Mouse (Mus musculus) liver, embryonic 11.5 days (tissue): ENCODE measurements around the gene Tpcn2. TPM values are rescaled to one million over a fixed set of nuclear protein-coding genes. Genes with fewer than 3 reads are reported as not detected.
A peak's percentile ranks its signal among the peaks of the same experiment; 100 is the strongest.

Source experiments
- ATAC-seq: fragments of 200-750 bp; cut with Nextera tagmentation; replicated peaks from 2 replicates; pipeline ENCODE4 v1.8.0; 2017; ENCODE audit warnings: moderate number of reproducible peaks, mild to moderate bottlenecking, moderate TSS enrichment, moderate library complexity; ENCODE audit not compliant: low FRiP score
- DNase-seq: peaks from one replicate; pipeline ENCODE4 v3.0.0-alpha.2; 2017; ENCODE audit warnings: low spot score
- H3K27ac ChIP-seq: fragments of 300-500 bp; sonication (generic); 2 replicates; pipeline ENCODE4 v1.5.1; 2014; ENCODE audit warnings: mild to moderate bottlenecking, low read depth, low read length, control low read depth
- H3K27me3 ChIP-seq: fragments of 300-500 bp; sonication (generic); replicated peaks from 2 replicates; pipeline ENCODE4 v1.6.1; 2014; ENCODE audit warnings: low read length, mixed read lengths; ENCODE audit not compliant: control insufficient read depth, insufficient read depth
- H3K36me3 ChIP-seq: fragments of 300-500 bp; sonication (generic); 2 replicates; pipeline ENCODE4 v1.6.1; 2014; ENCODE audit warnings: mild to moderate bottlenecking, low read length, moderate library complexity, mixed read lengths; ENCODE audit not compliant: control insufficient read depth, insufficient read depth
- H3K4me1 ChIP-seq: fragments of 300-500 bp; sonication (generic); replicated peaks from 2 replicates; pipeline ENCODE4 v1.6.1; 2014; ENCODE audit warnings: low read length, mixed read lengths; ENCODE audit not compliant: control insufficient read depth, insufficient read depth
- H3K4me2 ChIP-seq: fragments of 300-500 bp; sonication (generic); 2 replicates; pipeline ENCODE4 v1.6.1; 2014; ENCODE audit warnings: mild to moderate bottlenecking, control low read depth, moderate library complexity
- H3K4me3 ChIP-seq: fragments of 300-500 bp; sonication (generic); 2 replicates; pipeline ENCODE4 v1.5.1; 2014; ENCODE audit warnings: low read depth, low read length, control low read depth
- H3K9ac ChIP-seq: fragments of 300-500 bp; sonication (generic); 2 replicates; pipeline ENCODE4 v1.6.1; 2014; ENCODE audit warnings: low read depth, low read length, control low read depth
- H3K9me3 ChIP-seq: fragments of 300-500 bp; sonication (generic); 2 replicates; pipeline ENCODE4 v1.6.1; 2016; ENCODE audit warnings: low read length, inconsistent platforms, mixed read lengths; ENCODE audit not compliant: control insufficient read depth
- WGBS: fragments of 180-500 bp; shearing (Covaris S2); extraction: QIAGEN DNeasy Blood & Tissue Kit; methylation state at CpG from one replicate; pipeline ENCODE4 v1.1.7; 2014; 5-methylcytosine and 5-hydroxymethylcytosine counted together
- polyA plus RNA-seq: library from polyadenylated mRNA; unstranded; fragments of >200 nt; fragmentation: Nextera tagmentation; extraction: Ambion mirVana; gene quantifications from 2 replicates; pipeline ENCODE4 v1.2.1, GENCODE M21; 2014

Tpcn2 gene
- polyA plus RNA-seq, 1 experiment from 2014 or later = 2.4 TPM

DNA sequence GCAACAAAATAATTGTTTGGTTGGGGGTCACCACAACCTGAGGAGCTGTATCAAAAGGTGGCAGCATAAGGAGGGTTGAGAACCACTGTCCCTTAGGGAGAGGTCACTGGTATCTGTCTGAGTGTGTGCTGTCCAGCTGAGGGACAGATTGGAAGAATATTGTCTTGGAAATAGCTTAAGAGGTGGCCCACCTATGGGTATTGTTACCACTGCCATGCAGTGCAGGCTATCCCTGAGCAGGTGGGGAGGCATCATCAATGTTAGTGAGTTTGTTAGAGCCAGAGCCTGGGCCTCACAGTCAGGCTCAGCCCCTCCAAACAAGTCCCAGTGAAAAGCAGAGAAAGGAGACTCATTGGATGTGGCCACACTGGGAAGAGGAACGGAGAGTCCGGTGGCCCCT, 8.0 kb upstream of the Tpcn2 start:
- Histone ChIP-seq H3K4me1 (no peaks in the 10 kb centered on the region), H3K27ac (no peak overlapping the region), H3K9me3 (no peaks in the 10 kb centered on the region), H3K36me3 (no peaks in the 10 kb centered on the region), H3K9ac (no peak overlapping the region), H3K27me3 (0 out of 2 replicates have a peak, but pooled peaks cover 2% of the 10 kb centered on the region), H3K4me3 (no peak overlapping the region), H3K4me2 (no peak overlapping the region)
- WGBS = 75% methylated on average over 2 of the region's 2 CpGs
- DNase-seq = no peak
- no peak for ATAC-seq

DNA sequence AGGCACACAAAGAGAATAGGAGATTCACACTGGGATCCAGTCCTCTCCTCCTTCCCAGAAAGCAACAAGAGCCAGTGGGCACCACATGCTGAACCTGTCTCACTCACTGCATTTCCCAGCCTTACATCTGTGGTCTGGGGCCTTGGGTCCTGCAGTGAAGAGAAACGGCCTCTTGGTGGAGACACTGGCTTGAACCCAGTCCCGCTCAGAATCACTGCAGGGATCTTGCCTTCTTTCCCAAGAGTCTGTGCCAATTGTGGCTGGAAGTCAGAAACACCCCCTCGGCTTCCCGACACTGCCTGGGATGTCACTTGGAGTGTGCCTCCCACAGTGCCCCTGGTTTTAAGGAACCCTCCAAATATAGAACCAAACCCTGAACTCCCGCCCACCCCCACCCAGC, 5.5 kb upstream of the Tpcn2 start:
- H3K36me3 ChIP-seq = no peaks in the 10 kb centered on the region
- WGBS = 26% methylated on average over 5 of the region's 5 CpGs

GRCm38 (mm10) chr7:145287410-145287809, 3.6 kb upstream of the Tpcn2 start:
- H3K9ac ChIP-seq = no peak overlapping the region
- 55% methylated on average over 6 of the region's 6 CpGs for WGBS
- no peak overlapping the region for H3K4me3 ChIP-seq
- H3K4me1 ChIP-seq = peaks cover 10% of the 10 kb centered on the region
- ATAC-seq (no peak), DNase-seq (no peak)
- no peaks in the 10 kb centered on the region for H3K9me3 ChIP-seq
- H3K36me3 ChIP-seq = no peaks in the 10 kb centered on the region
- no peaks in the 10 kb centered on the region for H3K27me3 ChIP-seq
- H3K4me2 ChIP-seq = no peak overlapping the region
- no peak overlapping the region for H3K27ac ChIP-seq

More for the DNA sequence above, 5.5 kb upstream of the Tpcn2 start:
- H3K27ac ChIP-seq = no peak overlapping the region
- no peak overlapping the region for H3K4me3 ChIP-seq
- DNase-seq = no peak
- no peaks in the 10 kb centered on the region for H3K9me3 ChIP-seq
- no peaks in the 10 kb centered on the region for H3K27me3 ChIP-seq
- H3K9ac ChIP-seq = no peak overlapping the region
- no peak for ATAC-seq
- H3K4me1 ChIP-seq = no peaks in the 10 kb centered on the region
- no peak overlapping the region for H3K4me2 ChIP-seq

DNA sequence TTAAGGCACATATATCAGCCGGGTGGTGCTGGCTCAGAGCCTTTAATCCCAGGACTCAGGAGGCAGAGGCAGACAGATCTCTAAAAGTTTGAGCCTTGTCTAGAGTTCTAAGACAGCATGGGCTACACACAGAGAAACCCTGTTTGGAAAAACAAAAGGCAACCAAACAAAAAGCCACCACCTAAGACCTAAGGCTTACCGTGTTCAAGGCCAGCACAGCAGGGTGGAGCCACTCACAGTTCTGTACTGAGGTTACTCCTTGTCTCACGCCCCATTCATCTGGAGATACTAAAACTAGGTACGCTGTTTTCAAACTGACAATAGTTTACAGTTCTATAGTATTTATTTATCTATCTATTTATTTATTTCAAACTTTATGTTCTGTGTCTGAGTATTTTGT, 1.7 kb upstream of the Tpcn2 start:
- Histone ChIP-seq H3K9ac (no peak overlapping the region), H3K27ac (no peak overlapping the region), H3K4me3 (no peak overlapping the region), H3K4me1 (peaks cover 17% of the 10 kb centered on the region), H3K27me3 (no peaks in the 10 kb centered on the region), H3K4me2 (no peak overlapping the region), H3K9me3 (no peaks in the 10 kb centered on the region), H3K36me3 (no peaks in the 10 kb centered on the region)
- WGBS = 79% methylated on average over 4 of the region's 4 CpGs
- ATAC-seq (no peak), DNase-seq (no peak)

GRCm38 (mm10) chr7:145284293-145284692, 482 bp upstream of the Tpcn2 start:
- H3K4me3 ChIP-seq = no peak overlapping the region
- ATAC-seq (no peak), DNase-seq (no peak)
- no peaks in the 10 kb centered on the region for H3K27me3 ChIP-seq
- WGBS = 61% methylated on average over 3 of the region's 3 CpGs
- H3K9ac ChIP-seq = no peak overlapping the region
- H3K36me3 ChIP-seq = peaks cover 6% of the 10 kb centered on the region
- H3K4me1 ChIP-seq = peaks cover 17% of the 10 kb centered on the region
- H3K4me2 ChIP-seq = peak overlapping the region; percentile 20; the same call in 1 of the 2 replicates
- no peaks in the 10 kb centered on the region for H3K9me3 ChIP-seq
- H3K27ac ChIP-seq = no peak overlapping the region

DNA sequence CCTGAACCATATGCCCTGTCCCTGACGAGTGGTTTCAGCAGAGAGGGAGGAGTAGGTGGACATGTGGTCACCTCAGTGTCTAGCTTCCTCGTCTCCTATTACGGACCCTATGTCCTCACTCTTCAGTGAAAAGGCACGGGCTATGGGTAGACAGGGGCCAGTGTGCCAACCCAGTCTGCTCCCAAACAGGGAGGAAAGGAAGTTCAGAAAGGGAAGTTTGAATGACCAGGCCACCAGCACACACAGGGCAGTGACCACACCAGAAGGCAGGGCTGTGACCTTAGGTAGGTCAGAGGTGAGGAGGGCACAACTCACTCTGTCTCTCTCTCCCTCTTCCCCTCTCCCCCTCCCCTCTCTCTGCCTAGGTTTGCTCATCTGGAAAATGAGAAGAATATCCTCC, 770 bp downstream of the Tpcn2 start:
- 34% methylated on average over 4 of the region's 4 CpGs for WGBS

DNA sequence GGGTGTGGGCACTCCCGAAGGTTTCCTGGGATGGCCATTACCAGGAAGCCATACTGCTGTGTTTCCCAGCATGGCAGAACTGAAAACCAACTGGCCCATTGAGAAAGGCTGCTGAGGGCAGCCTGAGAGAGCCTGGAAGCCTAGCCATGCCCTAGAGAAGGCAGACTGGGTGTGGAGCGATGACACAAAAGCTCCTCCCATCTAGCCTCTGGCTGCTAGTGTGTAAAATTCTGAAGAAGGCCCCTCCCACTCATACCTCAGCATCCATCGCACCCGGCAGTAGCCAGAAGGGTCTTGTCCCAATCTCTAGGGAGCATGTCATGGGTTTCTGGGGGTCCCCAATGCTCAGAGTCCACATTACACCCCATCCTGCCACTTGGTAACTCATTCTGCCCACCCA, 2.4 kb downstream of the Tpcn2 start:
- no peak for ATAC-seq
- no peak overlapping the region for H3K4me2 ChIP-seq
- H3K4me1 ChIP-seq = peaks cover 17% of the 10 kb centered on the region
- no peak overlapping the region for H3K27ac ChIP-seq
- peaks cover 13% of the 10 kb centered on the region for H3K36me3 ChIP-seq
- no peaks in the 10 kb centered on the region for H3K27me3 ChIP-seq
- DNase-seq = no peak
- H3K4me3 ChIP-seq = no peak overlapping the region
- WGBS = 86% methylated on average over 4 of the region's 4 CpGs
- H3K9me3 ChIP-seq = no peaks in the 10 kb centered on the region
- H3K9ac ChIP-seq = no peak overlapping the region

More for the DNA sequence above, 770 bp downstream of the Tpcn2 start:
- H3K4me3 ChIP-seq = peak overlapping the region; percentile 63
- H3K36me3 ChIP-seq = peaks cover 12% of the 10 kb centered on the region
- H3K27me3 ChIP-seq = no peaks in the 10 kb centered on the region
- H3K4me1 ChIP-seq = peaks cover 17% of the 10 kb centered on the region
- H3K27ac ChIP-seq = no peak overlapping the region
- no peaks in the 10 kb centered on the region for H3K9me3 ChIP-seq
- H3K9ac ChIP-seq = peak overlapping the region; percentile 69
- DNase-seq (no peak), ATAC-seq (peak; percentile 23; the same call in 1 of the 2 replicates)
- peak overlapping the region; percentile 84 for H3K4me2 ChIP-seq

GRCm38 (mm10) chr7:145275488-145275887, 8.3 kb downstream of the Tpcn2 start:
- DNase-seq = no peak
- Histone ChIP-seq H3K36me3 (peaks cover 27% of the 10 kb centered on the region), H3K9me3 (no peaks in the 10 kb centered on the region), H3K4me2 (no peak overlapping the region), H3K9ac (no peak overlapping the region), H3K4me1 (no peaks in the 10 kb centered on the region), H3K4me3 (no peak overlapping the region), H3K27ac (no peak overlapping the region), H3K27me3 (no peaks in the 10 kb centered on the region)
- ATAC-seq = no peak
- 82% methylated on average over 3 of the region's 3 CpGs for WGBS

DNA sequence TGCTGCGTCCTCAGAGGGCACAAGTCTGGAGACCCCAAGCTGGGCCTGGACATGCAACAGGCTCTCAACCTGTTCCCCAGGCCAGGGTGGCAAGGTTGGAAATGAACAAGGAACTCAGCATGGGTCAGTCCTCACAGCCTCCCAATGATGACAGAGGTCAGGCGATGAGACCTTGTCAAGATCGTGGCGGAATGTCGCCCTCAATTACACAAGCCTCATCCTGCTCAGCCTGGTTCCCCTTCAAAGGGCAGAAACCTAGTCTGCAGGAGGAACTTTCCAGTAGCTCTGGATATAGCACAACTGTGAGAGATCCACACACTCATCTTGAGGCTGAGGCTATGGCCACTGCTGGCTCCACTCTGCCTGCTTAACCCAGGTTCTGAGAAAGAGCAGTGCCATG, 12.9 kb downstream of the Tpcn2 start:
- Histone ChIP-seq H3K27me3 (no peaks in the 10 kb centered on the region), H3K27ac (no peak overlapping the region), H3K9ac (no peak overlapping the region), H3K36me3 (peaks cover 23% of the 10 kb centered on the region), H3K4me2 (no peak overlapping the region), H3K4me3 (no peak overlapping the region), H3K4me1 (no peaks in the 10 kb centered on the region), H3K9me3 (no peaks in the 10 kb centered on the region)
- 82% methylated on average over 5 of the region's 5 CpGs for WGBS
- no peak for DNase-seq
- no peak for ATAC-seq
